Comparison of ENCODE assay signal across 9 mouse cellular contexts in the genomic region with DNA sequence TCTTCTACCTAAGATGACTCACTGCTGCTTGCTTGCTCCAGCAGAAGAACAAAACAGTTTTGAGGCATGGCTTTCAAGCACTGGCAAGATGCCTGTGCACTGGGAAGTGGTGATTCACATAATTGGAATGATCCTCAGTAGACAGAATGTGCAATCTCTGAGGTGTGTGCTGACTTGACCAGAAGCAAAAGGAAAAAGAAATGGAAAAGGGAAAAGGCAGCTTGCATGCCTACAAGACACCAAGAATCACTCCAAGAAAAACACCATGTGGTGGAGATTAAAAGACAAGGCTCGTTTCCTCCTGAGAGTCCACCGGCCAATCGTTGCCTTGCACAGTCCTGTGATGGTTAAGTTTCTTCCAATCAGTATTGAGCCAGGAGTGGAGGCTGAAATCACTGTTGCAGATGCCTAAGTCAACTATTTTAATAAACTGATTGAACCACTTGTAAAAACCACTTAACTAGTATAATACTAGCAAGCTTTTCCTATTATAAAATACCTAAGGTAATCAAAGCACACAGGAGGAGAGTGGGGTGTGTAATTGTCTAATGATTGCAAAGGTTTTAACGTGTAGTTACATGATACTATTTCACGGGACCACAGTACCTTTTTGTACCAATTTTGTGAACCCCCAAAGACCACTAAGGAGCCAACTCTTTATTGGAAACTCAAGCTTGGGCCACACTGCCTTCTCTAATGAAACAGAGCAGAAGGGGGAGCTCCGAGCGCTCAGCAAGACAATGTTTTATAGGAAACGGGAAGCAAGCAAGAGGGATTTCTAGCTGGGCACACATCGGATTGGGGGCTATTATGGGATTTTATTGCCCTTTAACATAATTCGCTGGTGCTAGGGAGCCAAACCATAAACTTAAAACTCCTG.
DNase-seq lines count a peak whose midpoint lies in the region; ATAC-seq and TF ChIP-seq lines count a peak whose summit lies in the region.
"Had no signal": no experiment of that assay in that cellular context is flagged by ENCODE, and none has a peak within 500 bp of the region (broad histone marks: within the 10 kb centered on the region; RNA-seq: fewer than 3 reads in every experiment).

No protein-coding gene starts in this region.

- no peaks in the 10 kb centered on the region for H3K9me3 ChIP-seq in embryonic facial prominence, embryonic 14.5 days (ENCODE audit: control insufficient read depth, low read length)
- H3K9me3 ChIP-seq in heart, postnatal 0 days (replicated peaks; ENCODE audit: control insufficient read depth, low read length): no peaks in the 10 kb centered on the region
- H3K9me3 ChIP-seq: lung, embryonic 15.5 days; stomach, embryonic 15.5 days had no signal

- intact Hi-C loops in left cerebral cortex, postnatal 36 days (cut with DNase I): no loop called here

- 0 out of 2 replicates have a peak, but pooled peaks cover 4% of the 10 kb centered on the region for H3K4me1 ChIP-seq in embryonic facial prominence, embryonic 14.5 days (ENCODE audit: control insufficient read depth, insufficient read depth, low read length)
- 0 out of 2 replicates have a peak, but pooled peaks cover 5% of the 10 kb centered on the region for H3K4me1 ChIP-seq in heart, postnatal 0 days (ENCODE audit: control insufficient read depth, insufficient read depth)
- H3K4me1 ChIP-seq: lung, embryonic 15.5 days; stomach, embryonic 15.5 days had no signal

- TF ChIP-seq EP300 in heart, postnatal 0 days (IDR thresholded peaks at IDR 0.05; ENCODE audit: low read depth): no peak

- H3K27me3 ChIP-seq in embryonic facial prominence, embryonic 14.5 days (replicated peaks; ENCODE audit: control insufficient read depth, insufficient read depth, low read length): no peaks in the 10 kb centered on the region
- no peaks in the 10 kb centered on the region for H3K27me3 ChIP-seq in heart, postnatal 0 days (ENCODE audit: control insufficient read depth, insufficient read depth, low read length)
- H3K27me3 ChIP-seq: lung, embryonic 15.5 days; stomach, embryonic 15.5 days had no signal

- H3K27ac ChIP-seq in embryonic facial prominence, embryonic 14.5 days (replicated peaks; ENCODE audit: low read depth, low read length): no peak overlapping the region
- 0 out of 2 replicates have a peak overlapping the region, but pooled peaks have one; percentile 2 for H3K27ac ChIP-seq in heart, postnatal 0 days (ENCODE audit: low read depth)
- H3K27ac ChIP-seq: lung, embryonic 15.5 days; stomach, embryonic 15.5 days had no signal

- no peak for TF ChIP-seq CTCF in heart, postnatal 0 days (IDR thresholded peaks at IDR 0.05; ENCODE audit: low read depth)

- WGBS in embryonic facial prominence, embryonic 14.5 days: 71% methylated on average over 10 of the region's 10 CpGs
- WGBS in heart, postnatal 0 days: 72% methylated on average over 10 of the region's 10 CpGs

- DNase-seq in 3134 (ENCODE audit: extremely low read depth, insufficient read length, low spot score): peak; percentile 74
- peak; percentile 99 for DNase-seq in 3T3-L1 (ENCODE audit: low read depth, low spot score)
- DNase-seq in embryonic facial prominence, embryonic 14.5 days (ENCODE audit: low spot score): peak; percentile 82
- peak; percentile 45 for DNase-seq in heart, postnatal 0 days (ENCODE audit: low spot score)
- peak; percentile 79 to 82 for DNase-seq in left cerebral cortex, postnatal 36 days (ENCODE audit: low spot score in 2 of 2)
- no peak for DNase-seq in thymus, postnatal 4 days

- H3K4me3 ChIP-seq in embryonic facial prominence, embryonic 14.5 days (ENCODE audit: low read depth, low read length): no peak overlapping the region
- no peak overlapping the region for H3K4me3 ChIP-seq in heart, postnatal 0 days (ENCODE audit: low read depth, low read length)
- H3K4me3 ChIP-seq: lung, embryonic 15.5 days; stomach, embryonic 15.5 days had no signal

- no peaks in the 10 kb centered on the region for H3K36me3 ChIP-seq in embryonic facial prominence, embryonic 14.5 days (ENCODE audit: control insufficient read depth, insufficient read depth, low read length)
- H3K36me3 ChIP-seq in heart, postnatal 0 days (replicated peaks; ENCODE audit: control insufficient read depth, insufficient read depth, low read length): no peaks in the 10 kb centered on the region
- H3K36me3 ChIP-seq: lung, embryonic 15.5 days; stomach, embryonic 15.5 days had no signal

- H3K4me2 ChIP-seq in embryonic facial prominence, embryonic 14.5 days (ENCODE audit: low read depth, low read length): no peak overlapping the region
- H3K4me2 ChIP-seq in heart, postnatal 0 days (ENCODE audit: low read depth, low read length): no peak overlapping the region
- H3K4me2 ChIP-seq: lung, embryonic 15.5 days; stomach, embryonic 15.5 days had no signal

- peak; percentile 79 for ATAC-seq in embryonic facial prominence, embryonic 14.5 days (ENCODE audit: low read depth)
- ATAC-seq in heart, postnatal 0 days (ENCODE audit: insufficient read depth, low read depth): peak; percentile 69; the same call in 1 of the 2 replicates
- no peak for ATAC-seq in activated CD4-positive, CD25-positive, alpha-beta regulatory T cell, adult 4 months

- H3K9ac ChIP-seq in embryonic facial prominence, embryonic 14.5 days (ENCODE audit: low read depth, low read length): no peak overlapping the region
- H3K9ac ChIP-seq in heart, postnatal 0 days (replicated peaks; ENCODE audit: low read depth, low read length): no peak overlapping the region
- H3K9ac ChIP-seq: lung, embryonic 15.5 days; stomach, embryonic 15.5 days had no signal
